Mouse (Mus musculus) left cerebral cortex, postnatal 14 days (tissue): ENCODE data around the gene Ercc6l2. TPM values are rescaled to one million over a fixed set of nuclear protein-coding genes. Genes with fewer than 3 reads are reported as not detected.

ENCODE experiments used
- DNase-seq, 2 experiments: peaks; one replicate each; pipeline ENCODE4 v3.0.0; 2021 to 2022; ENCODE audit warnings: low spot score in 2 of 2, mixed read lengths in 1 of 2
- intact Hi-C: fragments of 180-260 bp; cut with DNase I; formaldehyde crosslinking; loops from one replicate; pipeline ENCODE4 v1.15.1; 2025
- total RNA-seq, 2 experiments: library from RNA; stranded (reverse); gene quantifications; 2 replicates each; pipeline ENCODE4 v1.2.3; 2021

Ercc6l2 gene
- total RNA-seq, 2 experiments from 2014 or later: 15.2 to 15.5 TPM

DNA sequence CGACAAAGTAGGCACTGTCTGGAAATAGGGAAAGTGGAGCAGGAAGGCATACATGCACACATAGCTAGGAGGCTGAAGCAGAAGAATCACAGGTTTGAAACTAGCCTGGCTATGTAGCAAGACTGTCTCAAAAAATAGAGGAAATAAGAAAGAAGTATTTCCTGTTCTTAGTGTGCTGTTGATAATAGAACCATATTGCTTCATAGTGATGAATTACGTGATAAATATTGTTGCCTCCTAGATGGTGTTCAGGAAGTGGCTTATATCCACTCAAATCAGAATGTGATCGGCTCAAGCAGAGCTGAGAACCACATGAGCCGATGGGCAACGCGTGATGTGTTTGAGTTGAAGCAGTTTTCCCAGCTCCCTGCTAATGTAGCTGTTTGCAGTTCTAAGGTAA lies 62.1 kb downstream of the Ercc6l2 start:
- DNase-seq: no peak
- intact Hi-C loops: no loop called here

DNA sequence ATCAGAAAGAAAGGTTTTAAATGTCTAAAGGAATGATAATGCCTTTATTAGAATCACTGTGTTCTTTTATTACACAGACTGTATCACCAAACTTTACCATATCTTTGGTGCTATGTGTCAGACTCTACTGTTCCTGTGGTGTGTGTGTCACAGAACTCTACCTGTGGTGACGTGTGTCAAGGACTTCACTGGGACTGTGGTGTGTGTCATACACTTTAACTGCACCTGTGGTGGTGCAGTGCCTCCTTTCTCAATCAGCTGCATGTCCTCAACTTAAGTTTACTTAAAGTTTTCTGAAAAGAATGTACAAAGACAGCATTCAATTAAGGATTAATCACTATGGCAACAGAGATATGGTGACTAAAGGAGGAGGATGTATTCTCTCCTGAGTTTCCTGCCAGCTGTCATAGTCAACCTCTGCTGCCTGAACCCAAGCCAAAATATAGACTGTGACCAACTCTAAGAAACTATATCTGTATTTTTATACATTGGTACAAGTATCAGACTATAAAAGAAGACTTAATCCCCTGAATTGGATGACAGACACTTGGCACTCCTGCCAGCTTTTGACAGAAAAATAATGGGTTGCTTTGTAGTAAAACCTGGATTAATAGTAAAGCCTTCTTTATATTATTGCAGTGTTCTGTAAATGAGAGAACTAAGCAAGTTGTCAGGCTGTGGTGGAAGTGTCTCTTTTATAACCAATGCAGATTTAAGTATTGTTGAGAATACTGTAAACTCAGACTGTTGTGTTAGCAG lies 64.2 kb downstream of the Ercc6l2 start:
- DNase-seq: no peak
- intact Hi-C loops: no loop called here

DNA sequence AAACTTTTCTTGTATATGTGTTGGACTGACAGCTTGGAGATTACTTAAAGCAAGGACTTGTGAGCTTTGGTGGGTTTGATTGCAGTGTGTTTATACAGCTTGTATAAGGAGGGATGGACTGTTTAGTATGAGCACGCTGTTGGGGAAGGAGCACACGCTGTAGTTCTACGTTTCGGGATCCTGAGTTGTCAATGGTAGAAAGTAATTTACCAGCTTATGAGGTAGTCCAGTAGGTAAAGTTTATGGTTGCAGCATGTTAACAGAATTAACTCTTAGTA lies 64.8 kb downstream of the Ercc6l2 start:
- intact Hi-C loops: no loop called here
- no peak for DNase-seq

DNA sequence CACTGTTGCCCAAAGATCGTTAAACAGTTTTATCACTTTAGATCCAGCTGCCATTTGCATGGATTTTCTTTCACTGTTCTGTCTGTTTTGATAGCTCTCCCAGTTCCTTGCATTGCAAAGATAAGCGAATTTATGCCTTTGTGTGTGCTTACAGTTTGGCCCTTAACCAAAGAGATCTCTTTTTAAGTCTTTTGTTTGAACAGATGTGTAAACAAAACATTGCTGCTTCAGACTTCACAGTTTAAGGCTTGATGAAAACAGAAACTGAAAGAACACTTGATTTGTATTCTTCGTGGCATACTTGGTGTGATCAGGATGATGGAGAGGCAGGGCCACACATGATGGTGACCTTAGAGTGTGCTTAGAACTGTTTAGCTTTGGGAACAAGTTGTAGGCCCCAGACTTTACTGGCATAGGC lies 70.5 kb downstream of the Ercc6l2 start:
- DNase-seq: no peak
- intact Hi-C loops: no loop called here

DNA sequence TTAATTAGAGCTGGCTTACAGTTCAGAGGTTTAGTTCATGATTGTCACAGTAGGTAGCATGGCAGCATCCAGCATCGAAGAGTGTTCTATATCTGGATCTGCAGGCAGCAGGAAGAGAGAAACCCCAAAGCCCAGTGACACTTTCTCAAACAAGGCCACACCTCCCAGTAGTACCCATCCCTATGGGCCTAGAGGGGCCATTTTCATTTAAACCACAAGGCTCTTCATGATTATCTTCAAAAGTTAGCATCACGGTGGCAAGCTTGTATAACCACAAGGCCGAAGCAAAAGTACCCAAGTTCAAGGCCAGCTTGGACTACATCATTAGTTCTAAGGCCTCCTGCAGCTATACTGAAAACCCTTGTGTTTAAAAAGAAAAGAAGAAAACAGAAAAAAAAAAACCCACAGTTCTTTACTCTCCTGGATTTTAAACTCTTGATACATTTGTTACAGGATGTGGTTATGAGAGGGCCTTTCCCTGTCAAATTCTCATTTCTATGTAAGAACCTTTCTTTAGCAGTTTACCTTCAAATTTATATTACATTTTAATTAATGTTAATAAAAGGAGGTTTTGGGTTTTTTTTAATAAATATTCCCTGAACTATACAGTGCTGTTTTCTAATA lies 71.5 kb downstream of the Ercc6l2 start:
- intact Hi-C loops: no loop called here
- DNase-seq: no peak

DNA sequence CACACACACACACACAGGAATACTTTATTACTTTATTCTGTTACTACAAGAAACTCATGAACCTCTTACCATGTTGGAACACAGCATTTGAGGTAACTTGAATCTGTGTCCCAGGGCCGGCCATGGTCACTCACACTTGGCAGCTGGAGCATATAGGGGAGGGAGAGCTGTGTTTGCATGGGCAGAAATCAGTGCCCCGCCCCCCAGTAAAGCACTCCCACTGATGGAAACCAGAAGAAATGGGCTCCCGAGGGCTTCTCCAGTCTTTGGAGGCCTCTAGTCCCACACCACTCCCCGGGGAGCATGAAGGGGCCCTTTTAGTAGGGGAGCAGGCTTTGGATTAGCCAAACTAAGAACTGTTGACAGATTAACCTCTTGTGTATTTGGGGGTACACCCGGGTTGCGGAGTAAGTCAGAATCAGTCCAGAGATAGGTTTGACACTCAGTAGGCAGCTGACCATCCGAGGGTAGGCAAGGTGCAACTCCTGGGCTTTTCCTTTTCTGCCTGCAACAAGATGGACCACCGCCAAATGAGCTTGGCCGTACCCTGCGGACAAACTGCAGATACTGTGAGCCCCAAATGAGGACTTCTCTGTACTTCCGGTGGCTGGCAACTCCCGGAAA lies 85.8 kb downstream of the Ercc6l2 start:
- intact Hi-C loops: no loop called here
- no peak for DNase-seq

DNA sequence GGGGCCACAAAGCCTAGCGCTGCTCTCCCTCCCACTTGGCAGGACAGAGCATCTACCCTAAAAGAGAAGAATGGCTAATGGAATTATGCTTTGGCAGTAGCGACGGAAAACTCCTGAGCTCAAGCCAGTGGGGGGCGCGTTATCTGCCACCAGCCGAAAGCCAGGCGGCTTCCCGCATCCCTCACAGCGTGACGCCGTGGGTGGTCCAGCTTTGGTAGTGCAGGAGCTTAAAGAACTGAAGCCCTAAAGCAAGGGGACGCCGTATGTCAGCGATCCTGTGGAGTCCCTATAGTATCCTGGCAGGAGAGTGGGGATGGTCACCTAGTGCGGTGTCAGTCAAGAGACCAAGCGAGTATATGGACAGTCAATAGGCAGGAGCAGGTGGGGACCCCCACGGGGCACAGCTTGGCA lies 86.3 kb downstream of the Ercc6l2 start:
- intact Hi-C loops: no loop called here
- DNase-seq: peak; percentile 71 to 72

DNA sequence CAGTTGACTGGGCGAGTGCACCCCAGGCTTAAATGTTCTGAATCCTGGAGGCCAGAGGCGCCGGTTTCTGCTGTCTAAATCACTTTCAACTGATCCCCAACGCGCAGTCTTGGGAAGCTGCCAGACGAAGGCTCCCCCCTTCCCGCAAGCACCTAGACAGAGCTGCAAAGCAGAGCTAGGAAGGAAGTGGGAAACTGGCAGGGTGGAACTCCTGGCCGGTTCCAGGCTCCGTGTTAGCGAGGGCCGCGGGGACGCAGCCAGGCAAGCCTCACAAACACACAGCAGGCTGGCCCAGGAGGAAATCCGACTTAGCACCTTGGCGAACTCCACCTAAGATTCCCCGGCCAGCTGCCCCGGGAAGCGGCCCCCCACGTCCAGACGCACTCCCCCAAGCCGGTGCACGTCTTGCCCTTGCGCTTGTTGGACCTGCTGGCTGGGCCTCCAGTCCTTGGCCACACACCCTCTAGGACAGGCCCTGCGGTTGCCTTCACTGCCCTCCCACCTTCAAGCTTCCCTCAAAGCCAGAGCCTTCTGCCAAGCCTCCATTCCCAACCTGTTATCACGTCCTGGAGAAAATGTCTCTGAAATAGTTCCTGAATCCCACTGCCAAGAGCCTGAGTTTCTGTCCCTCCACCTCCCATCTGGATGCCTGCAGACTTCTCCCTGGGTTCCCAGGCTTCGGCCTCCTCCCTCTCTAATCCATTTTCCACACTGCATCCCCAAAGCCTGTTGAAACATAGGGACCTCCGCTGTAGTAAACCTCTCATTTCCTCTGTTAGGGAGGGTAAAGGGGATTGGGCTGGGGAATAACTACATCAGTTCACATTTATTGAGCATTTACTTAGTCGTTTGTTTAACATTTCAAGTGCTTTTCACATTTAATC lies 86.9 kb downstream of the Ercc6l2 start:
- DNase-seq: peak; percentile 28 to 41

DNA sequence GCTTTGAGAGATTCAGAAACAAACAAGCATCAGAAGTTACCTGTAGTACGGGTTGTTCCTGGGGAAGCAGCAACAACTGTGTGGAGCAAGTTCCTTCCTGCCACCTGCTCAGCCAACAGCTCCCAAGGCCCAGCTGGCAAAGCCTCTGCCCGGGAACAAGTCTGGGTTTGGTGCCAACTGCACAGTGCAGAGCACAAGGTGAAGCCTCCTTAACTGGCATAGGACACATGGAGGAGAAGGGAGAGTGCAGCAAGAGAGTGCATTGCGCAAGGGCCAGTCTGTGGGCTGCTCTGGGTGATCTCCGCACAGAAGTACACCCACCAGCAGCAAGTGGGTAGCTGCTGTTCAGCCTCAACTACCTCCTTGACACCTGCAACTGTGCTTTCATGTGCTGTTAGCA lies 91.5 kb downstream of the Ercc6l2 start:
- intact Hi-C loops: no loop called here
- DNase-seq: no peak

More for the DNA sequence above, 86.9 kb downstream of the Ercc6l2 start:
- intact Hi-C loops: no loop called here

DNA sequence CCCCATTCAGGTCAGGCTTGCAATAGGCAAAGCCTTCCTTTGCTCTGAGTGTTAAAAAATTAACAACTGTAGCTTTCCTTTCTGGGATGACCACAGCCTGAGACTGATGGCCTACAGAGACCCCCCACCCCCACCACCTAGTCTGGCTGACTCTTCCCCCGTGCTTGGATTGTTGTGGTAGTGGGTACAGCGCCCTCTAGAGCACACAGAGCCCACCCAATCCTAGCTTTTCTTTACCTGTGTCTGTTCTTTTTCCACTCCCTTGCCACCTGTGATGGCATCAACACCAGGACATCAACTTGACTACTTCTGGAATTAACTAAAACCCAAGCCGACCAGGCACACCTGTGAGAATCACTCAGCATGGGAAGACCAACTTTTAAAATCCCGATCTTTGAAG lies 92.4 kb downstream of the Ercc6l2 start:
- intact Hi-C loops: no loop called here
- no peak for DNase-seq

DNA sequence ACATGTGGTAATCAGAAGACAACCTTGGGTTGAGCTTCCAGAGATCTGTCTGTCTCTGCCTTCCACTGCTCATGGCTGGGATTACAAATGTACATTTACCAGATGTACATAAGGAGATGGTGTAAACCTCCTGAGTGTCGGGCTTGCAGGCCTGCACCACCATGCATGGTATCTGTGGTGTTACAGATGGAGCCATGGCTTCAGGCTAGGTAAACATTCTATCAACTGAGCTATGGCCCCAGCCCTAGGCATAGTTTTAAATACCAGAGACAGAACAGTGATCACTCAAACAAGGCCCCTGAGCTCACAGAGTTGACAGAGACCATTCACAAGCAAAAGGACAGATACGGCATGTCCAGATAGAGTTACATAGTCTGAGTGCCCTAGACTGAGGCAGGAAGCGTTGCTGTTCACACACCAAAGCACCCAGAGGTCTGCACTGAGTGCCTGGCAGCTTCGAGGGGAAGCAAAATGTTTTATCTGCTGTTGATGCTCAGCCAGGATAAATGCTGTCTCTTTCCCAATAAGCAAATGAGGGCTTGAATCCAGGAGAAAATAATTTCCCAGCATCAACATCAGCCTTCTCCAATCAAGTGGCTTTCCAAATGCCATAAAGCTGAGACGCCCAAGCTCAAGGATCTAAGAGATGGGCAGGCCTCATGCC lies 95.2 kb downstream of the Ercc6l2 start:
- intact Hi-C loops: no loop called here
- no peak for DNase-seq

DNA sequence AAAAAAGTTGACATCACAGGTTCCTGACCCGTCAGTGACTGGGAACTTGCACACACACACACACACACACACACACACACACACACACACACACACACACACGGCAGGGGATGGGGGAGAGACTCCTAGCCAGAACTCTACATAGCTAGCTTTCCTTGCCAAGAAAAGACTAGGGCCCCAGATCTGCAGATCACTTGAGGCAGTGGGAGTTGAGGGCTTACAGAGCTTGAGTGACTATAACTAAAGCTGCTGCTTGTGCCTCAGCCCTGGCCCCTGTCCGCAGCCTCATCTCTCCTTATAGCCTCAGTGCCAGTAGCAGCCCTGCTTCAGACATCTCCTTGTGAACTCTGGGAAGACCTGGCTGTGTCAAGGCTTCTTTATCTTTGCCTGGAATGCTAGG lies 96.6 kb downstream of the Ercc6l2 start:
- intact Hi-C loops: no loop called here
- DNase-seq: no peak

DNA sequence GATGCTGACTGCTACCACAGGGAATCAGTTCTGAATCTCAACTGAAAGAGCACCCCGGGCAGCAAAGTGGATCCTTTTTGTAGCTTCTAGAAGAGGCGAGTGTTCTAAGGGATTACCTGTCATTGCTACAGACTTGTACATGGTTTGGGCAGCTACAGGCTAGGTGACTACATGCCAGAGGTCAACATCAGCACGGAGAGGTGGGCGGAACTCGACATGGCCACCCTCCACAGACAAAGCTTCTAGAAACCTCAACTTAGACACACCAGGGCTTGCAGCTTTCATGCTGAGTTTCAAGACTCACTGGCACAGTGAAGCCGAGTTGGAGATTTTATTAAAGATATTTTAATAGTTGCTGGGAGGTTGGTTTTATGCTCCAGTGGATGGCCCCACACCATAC lies 98.1 kb downstream of the Ercc6l2 start:
- DNase-seq: no peak
- intact Hi-C loops: no loop called here

DNA sequence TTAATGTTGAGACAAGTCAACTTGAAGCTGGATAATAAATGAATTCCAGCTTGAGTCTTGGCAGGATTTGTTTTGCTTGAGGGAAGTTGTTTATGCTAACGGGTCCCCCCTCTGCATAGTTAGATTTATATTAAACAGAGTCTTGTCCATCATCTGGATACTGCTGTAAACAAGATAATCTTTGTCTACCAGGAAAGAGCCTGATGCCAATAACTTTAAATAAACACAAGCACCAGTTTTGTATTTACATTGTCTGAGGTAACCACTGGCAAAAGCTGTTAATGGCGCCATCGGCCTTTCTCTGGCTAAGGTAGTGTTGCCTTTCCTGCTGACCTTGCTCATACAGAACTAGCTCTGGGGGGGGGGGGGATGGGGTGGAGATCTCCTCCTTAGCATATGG lies 100.1 kb downstream of the Ercc6l2 start:
- intact Hi-C loops: no loop called here

DNA sequence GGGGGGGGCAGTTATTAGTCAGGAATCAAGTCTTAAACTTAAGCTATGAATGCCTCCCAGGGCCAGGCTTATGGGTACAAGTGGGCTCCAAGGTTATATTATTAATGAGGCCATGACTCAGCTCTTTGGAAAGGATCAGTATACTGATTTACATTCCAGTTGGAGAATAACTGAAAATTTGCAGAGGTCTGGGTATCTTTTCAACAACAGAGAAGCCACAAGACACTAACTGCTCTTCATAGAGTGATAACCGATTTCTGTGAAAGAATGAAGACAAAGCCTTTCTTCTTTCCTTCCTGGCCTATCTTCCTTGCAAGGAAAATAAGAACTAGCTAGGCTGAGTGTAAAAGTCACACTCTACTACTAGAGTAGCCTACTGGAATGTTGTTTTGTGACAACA lies 100.6 kb downstream of the Ercc6l2 start:
- intact Hi-C loops: no loop called here
- DNase-seq: no peak

More for the DNA sequence above, 100.1 kb downstream of the Ercc6l2 start:
- DNase-seq: no peak

DNA sequence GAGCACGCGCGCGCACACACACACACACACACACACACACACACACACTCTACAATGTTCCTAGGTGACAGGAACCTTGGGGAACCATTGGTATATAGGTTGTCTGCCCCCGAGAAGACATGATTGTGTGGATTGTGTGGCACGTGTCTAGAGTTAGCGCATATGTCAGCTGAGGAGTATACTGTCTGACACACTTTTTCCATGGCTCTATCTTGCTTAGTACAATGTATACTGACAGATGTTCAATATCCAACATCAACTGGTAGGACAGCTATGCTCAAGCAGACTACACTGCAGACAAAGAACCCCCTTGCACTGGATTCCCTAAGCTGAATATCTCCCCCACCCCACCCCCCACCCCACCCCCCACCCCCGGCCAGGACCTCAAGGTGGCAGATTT lies 101.5 kb downstream of the Ercc6l2 start:
- DNase-seq: no peak
- intact Hi-C loops: no loop called here

DNA sequence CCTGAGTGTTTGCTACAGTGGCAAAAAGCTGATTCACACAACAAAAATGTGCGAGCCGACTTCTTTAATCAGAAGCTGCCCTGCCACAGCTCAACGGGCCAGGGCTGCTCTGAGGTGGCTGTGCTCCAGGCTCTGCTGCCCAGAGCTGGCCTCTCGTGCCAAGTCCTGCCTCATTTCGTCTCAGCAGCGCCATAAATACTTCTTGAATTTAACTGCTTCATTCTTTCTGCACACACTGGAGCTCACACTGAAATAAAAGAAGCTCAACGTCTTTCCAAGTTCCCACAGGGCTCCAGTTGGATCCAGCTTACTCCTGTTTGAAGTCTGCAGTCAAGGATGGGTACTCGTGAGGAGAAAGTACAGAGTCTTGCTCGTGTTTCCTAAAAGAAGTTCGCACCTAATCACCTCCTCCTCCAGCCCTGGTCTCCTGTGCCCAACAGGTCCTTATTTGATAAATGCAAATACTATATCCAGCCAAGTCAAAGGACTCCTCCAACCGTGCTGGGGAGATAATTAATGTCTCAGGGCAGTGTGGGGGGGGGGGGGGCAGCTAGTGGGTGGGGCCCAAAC lies 102.2 kb downstream of the Ercc6l2 start:
- intact Hi-C loops: no loop called here
- peak; percentile 49 to 74 for DNase-seq

DNA sequence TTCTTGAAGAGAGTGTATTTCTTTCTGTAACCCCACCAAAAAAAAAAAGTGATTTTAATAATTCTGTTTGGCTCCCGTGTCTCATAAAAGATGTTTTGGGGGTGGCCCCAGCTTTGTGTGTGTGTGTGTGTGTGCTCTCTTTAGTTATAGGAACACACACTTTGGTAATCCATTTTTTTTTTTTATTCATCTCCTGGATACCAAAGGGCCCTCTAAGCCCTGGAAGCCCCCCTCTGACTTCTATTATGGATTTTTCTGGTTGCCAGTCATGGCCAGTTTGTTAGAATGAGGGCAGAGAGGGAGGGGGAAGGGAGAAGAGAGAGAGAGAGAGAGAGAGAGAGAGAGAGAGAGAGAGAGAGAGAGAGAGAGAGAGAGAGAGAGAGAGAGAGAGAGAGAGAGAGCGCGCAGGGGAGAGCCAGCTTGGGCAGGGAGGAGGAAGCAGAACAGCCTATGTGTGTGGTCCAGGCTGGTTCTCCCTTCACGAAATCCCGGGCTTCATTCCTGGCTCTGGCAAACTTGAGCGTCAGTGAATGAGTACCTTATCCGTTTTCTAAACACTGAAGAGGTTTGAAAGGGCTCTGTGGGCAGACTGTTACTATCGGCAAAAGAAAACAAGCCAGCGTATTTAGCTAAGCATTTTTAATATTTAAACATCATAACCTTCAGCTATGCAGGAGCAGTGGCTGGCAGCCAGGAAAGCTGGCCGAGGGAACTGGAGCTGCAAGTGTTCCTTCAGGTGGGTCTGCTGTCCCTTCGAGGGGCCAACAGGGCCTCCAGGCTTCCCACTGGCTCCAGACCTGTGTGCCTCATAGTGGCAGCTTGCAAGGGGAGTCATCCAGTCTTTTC lies 103.0 kb downstream of the Ercc6l2 start:
- intact Hi-C loops: no loop called here
- peak; percentile 25 to 32 for DNase-seq
